Mouse (Mus musculus) c-Kit-positive CD71-positive TER-119-positive erythroid progenitor cells, embryonic 14.5 days (primary cell): ENCODE results near the gene Cdkl4.
"Not testable (repeated sequence)": the region's sequence is repeated elsewhere in the genome, so short reads cannot be mapped to it uniquely, and the experiment has no call there.

Experiments used
- DNase-seq: peaks from one replicate; pipeline ENCODE4 v3.0.0-alpha.2; 2013; ENCODE audit warnings: low spot score

The Cdkl4 gene

GRCm38 (mm10) chr17:80577639-80578038, at the start of gene Cdkl4:
Cdkl4 (minus strand) TSS chr17:80577813.
- DNase-seq, result no peak

GRCm38 (mm10) chr17:80624979-80625378, 47.4 kb upstream of the Cdkl4 start:
- DNase-seq, result no peak

GRCm38 (mm10) chr17:80621691-80622090, 44.1 kb upstream of the Cdkl4 start:
- DNase-seq, result no peak

GRCm38 (mm10) chr17:80620786-80621423, 43.3 kb upstream of the Cdkl4 start:
- peak; percentile 33 for DNase-seq

- no peak for DNase-seq
Observed at GRCm38 (mm10) chr17:80619556-80619955, 41.9 kb upstream of the Cdkl4 start.

GRCm38 (mm10) chr17:80618890-80619289, 41.3 kb upstream of the Cdkl4 start:
- DNase-seq, result no peak

GRCm38 (mm10) chr17:80603806-80604205, 26.2 kb upstream of the Cdkl4 start:
- no peak for DNase-seq

GRCm38 (mm10) chr17:80603079-80603625, 25.5 kb upstream of the Cdkl4 start:
- no peak for DNase-seq

GRCm38 (mm10) chr17:80601371-80601770, 23.8 kb upstream of the Cdkl4 start:
- DNase-seq, result peak; percentile 26

GRCm38 (mm10) chr17:80583051-80583450, 5.4 kb upstream of the Cdkl4 start:
- DNase-seq, result no peak

GRCm38 (mm10) chr17:80579901-80580300, 2.3 kb upstream of the Cdkl4 start:
- no peak for DNase-seq

GRCm38 (mm10) chr17:80579089-80579488, 1.5 kb upstream of the Cdkl4 start:
- DNase-seq, result no peak

GRCm38 (mm10) chr17:80578041-80578440, 428 bp upstream of the Cdkl4 start:
- DNase-seq, result no peak

GRCm38 (mm10) chr17:80577214-80577613, 399 bp downstream of the Cdkl4 start:
- no peak for DNase-seq

- no peak for DNase-seq
Observed at GRCm38 (mm10) chr17:80575008-80575407, 2.6 kb downstream of the Cdkl4 start.

GRCm38 (mm10) chr17:80574471-80574965, 3.1 kb downstream of the Cdkl4 start:
- DNase-seq, result no peak

- no peak for DNase-seq
Observed at GRCm38 (mm10) chr17:80572187-80572935, 5.3 kb downstream of the Cdkl4 start.

GRCm38 (mm10) chr17:80571460-80571859, 6.2 kb downstream of the Cdkl4 start:
- DNase-seq, result no peak

- not testable (repeated sequence) for DNase-seq
Observed at GRCm38 (mm10) chr17:80569718-80570117, 7.9 kb downstream of the Cdkl4 start.

GRCm38 (mm10) chr17:80568842-80569601, 8.6 kb downstream of the Cdkl4 start:
- DNase-seq, result no peak

- DNase-seq, result no peak
Observed at GRCm38 (mm10) chr17:80568441-80568840, 9.2 kb downstream of the Cdkl4 start.

GRCm38 (mm10) chr17:80564611-80564924, 13.0 kb downstream of the Cdkl4 start:
- peak; percentile 54 for DNase-seq
